Mouse (Mus musculus) Muller cell, postnatal 12 days (primary cell): ENCODE measurements around the gene Tmem223.
"Not testable (repeated sequence)": the region's sequence is repeated elsewhere in the genome, so short reads cannot be mapped to it uniquely, and the experiment has no call there.

Experiments used
- DNase-seq: peaks from one replicate; pipeline ENCODE4 v3.0.0-alpha.2; 2015; ENCODE audit errors: inconsistent ontology term

Gene Tmem223

GRCm38 (mm10) chr19:8770567-8771270, at the start of gene Tmem223:
Gene Tmem223, plus strand, starts transcription at chr19:8770996.
- peak; percentile 70 for DNase-seq

GRCm38 (mm10) chr19:8721378-8721777, 49.4 kb upstream of the Tmem223 start:
- DNase-seq = no peak

GRCm38 (mm10) chr19:8722021-8722420, 48.8 kb upstream of the Tmem223 start:
- DNase-seq = no peak

GRCm38 (mm10) chr19:8722559-8722906, 48.3 kb upstream of the Tmem223 start:
- no peak for DNase-seq

GRCm38 (mm10) chr19:8722907-8723573, 47.8 kb upstream of the Tmem223 start, which contains the start of gene Slc3a2:
Gene Slc3a2, minus strand, starts transcription at chr19:8723369.
- DNase-seq = peak; percentile 96

GRCm38 (mm10) chr19:8723574-8724346, 47.0 kb upstream of the Tmem223 start:
- no peak for DNase-seq

- DNase-seq = no peak
These were observed 46.4 kb upstream of the Tmem223 start for GRCm38 (mm10) chr19:8724392-8724791.

GRCm38 (mm10) chr19:8725081-8725613, 45.6 kb upstream of the Tmem223 start:
- no peak for DNase-seq

GRCm38 (mm10) chr19:8726609-8727390, 44.0 kb upstream of the Tmem223 start:
- no peak for DNase-seq

- DNase-seq = no peak
These were observed 43.2 kb upstream of the Tmem223 start for GRCm38 (mm10) chr19:8727495-8728114.

- not testable (repeated sequence) for DNase-seq
These were observed 42.3 kb upstream of the Tmem223 start for GRCm38 (mm10) chr19:8728335-8729099.

- no peak for DNase-seq
These were observed 36.5 kb upstream of the Tmem223 start for GRCm38 (mm10) chr19:8734334-8734733.

- DNase-seq = peak; percentile 87
These were observed 35.2 kb upstream of the Tmem223 start, which contains the start of gene Wdr74 for GRCm38 (mm10) chr19:8735389-8736159. Gene Wdr74, plus strand, starts transcription at chr19:8735827.

- no peak for DNase-seq
These were observed 34.7 kb upstream of the Tmem223 start for GRCm38 (mm10) chr19:8736160-8736467.

GRCm38 (mm10) chr19:8738911-8739310, 31.9 kb upstream of the Tmem223 start:
- DNase-seq = no peak

- DNase-seq = no peak
These were observed 31.1 kb upstream of the Tmem223 start for GRCm38 (mm10) chr19:8739646-8740045.

GRCm38 (mm10) chr19:8740603-8741002, 30.2 kb upstream of the Tmem223 start, which contains the start of gene 1700092M07Rik:
Gene 1700092M07Rik, plus strand, starts transcription at chr19:8740718.
- no peak for DNase-seq

- peak; percentile 99 for DNase-seq
These were observed 29.4 kb upstream of the Tmem223 start, which contains the start of gene Stx5a for GRCm38 (mm10) chr19:8741243-8741869. Gene Stx5a, plus strand, starts transcription at chr19:8741413.

GRCm38 (mm10) chr19:8742176-8742575, 28.6 kb upstream of the Tmem223 start:
- DNase-seq = no peak
